Mouse (Mus musculus): Measurements from ENCODE around the gene Dcaf15. TPM values are rescaled to one million over a fixed set of nuclear protein-coding genes. Genes with fewer than 3 reads are reported as not detected.

The Dcaf15 gene
- 6.8 and 7.7 TPM in 2 replicates for polyA plus RNA-seq (2015; fragmentation: Nextera tagmentation; extraction: Ambion mirVana)

GRCm38 (mm10) chr8:84104697-84105609 is at the start of gene Dcaf15:
TSS of gene Dcaf15 (minus strand) at chr8:84104768.
- H3K4me3 ChIP-seq (replicated peaks) = peak within 1 kb of the TSS; percentile 81
- H3K4me2 ChIP-seq = peak within 1 kb of the TSS; percentile 71
- peaks cover 8% of the 10 kb centered on the region for H3K36me3 ChIP-seq
- H3K27ac ChIP-seq = peak within 1 kb of the TSS; percentile 86
- peaks cover 14% of the 10 kb centered on the region for H3K4me1 ChIP-seq
- ATAC-seq (ENCODE audit: insufficient read depth, low FRiP score, low read depth) = peak; percentile 98
- no peaks in the 10 kb centered on the region for H3K9me3 ChIP-seq
- H3K27me3 ChIP-seq (replicated peaks) = no peaks in the 10 kb centered on the region
- H3K9ac ChIP-seq = peak within 1 kb of the TSS; percentile 61
- 8% methylated on average over 42 of the region's 42 CpGs for WGBS

DNA sequence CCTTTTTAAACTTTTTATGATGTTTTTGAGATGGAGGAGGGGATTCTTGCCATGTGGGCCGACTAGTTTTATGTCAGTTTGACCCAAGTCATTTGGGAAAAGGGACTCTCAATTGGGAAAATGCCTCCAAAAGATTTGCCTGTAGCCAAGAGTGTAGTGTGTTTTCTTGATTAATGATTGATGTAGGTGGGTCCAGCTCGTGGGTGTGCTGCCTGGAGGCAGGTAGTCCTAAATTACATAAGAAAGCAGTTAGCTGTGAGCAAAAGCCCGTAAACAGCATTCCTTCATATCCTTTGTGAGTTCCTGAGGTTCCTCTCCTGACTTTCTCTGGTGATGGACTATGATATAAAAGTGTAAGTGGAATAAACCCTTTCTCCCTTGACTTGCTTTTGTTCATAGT is 44.6 kb upstream of the Dcaf15 start:
- no peaks in the 10 kb centered on the region for H3K9me3 ChIP-seq
- H3K4me2 ChIP-seq = no peak overlapping the region
- no peak overlapping the region for H3K27ac ChIP-seq
- H3K36me3 ChIP-seq = peaks cover 8% of the 10 kb centered on the region; the same call in 1 of the 2 replicates
- no peak for ATAC-seq (ENCODE audit: insufficient read depth, low FRiP score, low read depth)
- H3K4me3 ChIP-seq (replicated peaks) = no peak overlapping the region
- no peaks in the 10 kb centered on the region for H3K27me3 ChIP-seq (replicated peaks)
- no peak overlapping the region for H3K9ac ChIP-seq
- H3K4me1 ChIP-seq = peaks cover 18% of the 10 kb centered on the region
- 61% methylated on average over 3 of the region's 3 CpGs for WGBS

DNA sequence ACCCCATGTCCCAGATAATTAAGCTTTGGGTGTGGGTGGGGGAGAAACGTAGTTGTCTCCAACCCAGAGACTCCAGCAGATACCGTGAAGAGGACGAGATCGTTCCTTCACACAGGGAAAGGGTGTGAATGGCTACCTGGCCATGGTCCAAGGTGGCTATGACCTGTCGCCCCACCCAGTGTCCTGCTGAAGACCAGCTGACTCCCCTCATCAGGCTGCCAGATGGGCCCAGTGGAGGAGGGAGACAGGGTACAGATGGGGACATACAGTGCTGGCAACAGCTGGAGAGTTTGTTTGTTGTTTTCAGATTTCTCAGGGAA is 43.9 kb upstream of the Dcaf15 start:
- H3K9ac ChIP-seq = no peak overlapping the region
- H3K9me3 ChIP-seq = no peaks in the 10 kb centered on the region
- H3K27ac ChIP-seq = no peak overlapping the region
- ATAC-seq (ENCODE audit: insufficient read depth, low FRiP score, low read depth) = no peak
- peak overlapping the region; percentile 73; the same call in 1 of the 2 replicates for H3K4me3 ChIP-seq (replicated peaks)
- peaks cover 18% of the 10 kb centered on the region for H3K4me1 ChIP-seq
- peaks cover 13% of the 10 kb centered on the region for H3K36me3 ChIP-seq
- H3K27me3 ChIP-seq (replicated peaks) = no peaks in the 10 kb centered on the region
- 80% methylated on average over 5 of the region's 5 CpGs for WGBS
- peak overlapping the region; percentile 92 for H3K4me2 ChIP-seq

- peaks cover 19% of the 10 kb centered on the region for H3K36me3 ChIP-seq
- H3K9me3 ChIP-seq = no peaks in the 10 kb centered on the region
- peak within 1 kb of the TSS; percentile 73 for H3K4me3 ChIP-seq (replicated peaks)
- peak within 1 kb of the TSS; percentile 92 for H3K4me2 ChIP-seq
- ATAC-seq (ENCODE audit: insufficient read depth, low FRiP score, low read depth) = peak; percentile 95
- peak within 1 kb of the TSS; percentile 92 for H3K27ac ChIP-seq
- H3K4me1 ChIP-seq = peaks cover 18% of the 10 kb centered on the region
- H3K9ac ChIP-seq = peak within 1 kb of the TSS; percentile 80
- no peaks in the 10 kb centered on the region for H3K27me3 ChIP-seq (replicated peaks)
- 15% methylated on average over 49 of the region's 49 CpGs for WGBS
Observed at GRCm38 (mm10) chr8:84147769-84148530, 43.4 kb upstream of the Dcaf15 start, which contains the start of the genes Cc2d1a and 4930432K21Rik. TSS of gene Cc2d1a (minus strand) at chr8:84147936. TSS of gene 4930432K21Rik (plus strand) at chr8:84148025.

DNA sequence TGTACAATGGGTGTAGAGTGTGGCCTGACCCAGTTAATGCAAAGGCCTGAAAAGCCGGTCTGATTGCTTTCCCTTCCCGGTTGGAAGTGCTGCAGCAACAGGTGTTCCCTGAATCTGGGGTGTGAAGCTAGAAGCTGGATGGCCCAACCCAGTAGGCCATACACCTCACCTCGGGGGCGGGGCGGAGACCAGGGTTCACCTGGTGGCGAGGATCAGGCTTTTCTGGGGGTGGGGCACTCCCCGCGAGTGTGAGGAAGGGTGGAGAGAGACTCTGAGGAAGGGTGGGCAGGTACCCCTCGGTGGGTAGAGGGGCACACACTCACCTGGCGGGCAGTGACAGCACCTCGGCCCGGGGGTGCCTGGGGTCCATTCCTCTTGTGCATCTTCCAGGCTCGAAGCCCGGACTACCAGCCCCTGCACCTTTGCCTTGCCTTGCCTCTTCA is 42.8 kb upstream of the Dcaf15 start:
- Histone ChIP-seq H3K27me3 (replicated peaks) (no peaks in the 10 kb centered on the region), H3K9ac (peak overlapping the region; percentile 80), H3K4me1 (peaks cover 18% of the 10 kb centered on the region), H3K4me2 (peak overlapping the region; percentile 92), H3K36me3 (peaks cover 20% of the 10 kb centered on the region), H3K27ac (peak overlapping the region; percentile 92), H3K4me3 (replicated peaks) (peak overlapping the region; percentile 73), H3K9me3 (no peaks in the 10 kb centered on the region)
- peak; percentile 71 for ATAC-seq (ENCODE audit: insufficient read depth, low FRiP score, low read depth)
- WGBS = 4% methylated on average over 14 of the region's 14 CpGs

GRCm38 (mm10) chr8:84144636-84145245 is 40.2 kb upstream of the Dcaf15 start:
- Histone ChIP-seq H3K4me1 (peaks cover 18% of the 10 kb centered on the region), H3K4me2 (no peak overlapping the region), H3K9ac (no peak overlapping the region), H3K4me3 (replicated peaks) (no peak overlapping the region), H3K9me3 (no peaks in the 10 kb centered on the region), H3K27me3 (replicated peaks) (no peaks in the 10 kb centered on the region), H3K27ac (no peak overlapping the region), H3K36me3 (peaks cover 40% of the 10 kb centered on the region)
- no peak for ATAC-seq (ENCODE audit: insufficient read depth, low FRiP score, low read depth)
- WGBS = 87% methylated on average over 8 of the region's 8 CpGs

- no peak for ATAC-seq (ENCODE audit: insufficient read depth, low FRiP score, low read depth)
- Histone ChIP-seq H3K9ac (no peak overlapping the region), H3K4me2 (no peak overlapping the region), H3K4me1 (no peaks in the 10 kb centered on the region), H3K27me3 (replicated peaks) (no peaks in the 10 kb centered on the region), H3K4me3 (replicated peaks) (no peak overlapping the region), H3K9me3 (no peaks in the 10 kb centered on the region), H3K36me3 (peaks cover 72% of the 10 kb centered on the region), H3K27ac (no peak overlapping the region)
- WGBS = 89% methylated on average over 4 of the region's 4 CpGs
Observed at GRCm38 (mm10) chr8:84140838-84141237, 36.3 kb upstream of the Dcaf15 start.

DNA sequence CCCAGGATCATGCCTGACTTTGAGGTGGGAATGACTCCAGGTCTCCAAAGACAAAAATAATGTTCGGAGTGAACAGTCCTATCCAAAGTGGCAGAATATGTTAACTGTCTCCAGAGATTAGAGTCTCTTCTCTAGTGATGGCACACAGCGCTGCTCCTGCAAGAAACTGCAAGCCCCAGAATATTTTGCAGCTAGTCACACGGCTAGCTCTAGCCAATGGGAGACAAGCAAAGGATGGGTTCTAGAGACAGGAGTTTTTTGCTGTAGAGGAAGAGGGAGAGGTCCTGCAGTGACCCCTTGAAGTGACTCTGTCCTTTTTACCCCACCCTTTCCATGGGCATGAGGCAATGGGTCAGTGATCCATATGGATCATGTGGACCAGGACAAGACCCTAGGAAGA is 33.3 kb upstream of the Dcaf15 start:
- no peak overlapping the region for H3K9ac ChIP-seq
- ATAC-seq (ENCODE audit: insufficient read depth, low FRiP score, low read depth) = no peak
- no peaks in the 10 kb centered on the region for H3K4me1 ChIP-seq
- WGBS = 96% methylated on average over 3 of the region's 3 CpGs
- H3K4me2 ChIP-seq = no peak overlapping the region
- H3K36me3 ChIP-seq = peaks cover 79% of the 10 kb centered on the region
- H3K9me3 ChIP-seq = no peaks in the 10 kb centered on the region
- H3K27ac ChIP-seq = no peak overlapping the region
- H3K27me3 ChIP-seq (replicated peaks) = no peaks in the 10 kb centered on the region
- H3K4me3 ChIP-seq (replicated peaks) = no peak overlapping the region

GRCm38 (mm10) chr8:84132225-84132624 is 27.7 kb upstream of the Dcaf15 start:
- WGBS = 84% methylated on average over 8 of the region's 8 CpGs
- Histone ChIP-seq H3K27me3 (replicated peaks) (no peaks in the 10 kb centered on the region), H3K4me2 (no peak overlapping the region), H3K27ac (no peak overlapping the region), H3K9me3 (no peaks in the 10 kb centered on the region), H3K36me3 (peaks cover 49% of the 10 kb centered on the region), H3K9ac (no peak overlapping the region), H3K4me1 (no peaks in the 10 kb centered on the region), H3K4me3 (replicated peaks) (no peak overlapping the region)
- ATAC-seq (ENCODE audit: insufficient read depth, low FRiP score, low read depth) = no peak

DNA sequence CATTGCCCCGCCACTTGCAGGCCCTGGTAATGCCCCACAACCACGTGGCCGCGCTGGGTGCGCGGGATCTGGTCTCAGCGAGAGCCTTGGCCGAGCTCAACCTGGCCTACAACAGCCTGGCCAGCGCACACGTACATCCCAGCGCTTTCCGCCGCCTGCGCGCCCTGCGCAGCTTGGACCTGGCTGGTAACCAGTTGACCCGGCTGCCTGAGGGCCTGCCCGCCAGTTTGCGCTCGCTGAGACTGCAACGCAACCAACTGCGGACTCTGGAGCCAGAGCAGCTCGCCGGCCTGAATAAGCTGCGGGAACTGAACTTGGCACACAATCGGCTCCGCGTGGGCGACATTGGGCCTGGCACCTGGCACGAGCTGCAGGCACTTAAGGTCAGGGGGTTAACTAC is 26.2 kb upstream of the Dcaf15 start:
- Histone ChIP-seq H3K9me3 (no peaks in the 10 kb centered on the region), H3K9ac (no peak overlapping the region), H3K4me2 (no peak overlapping the region), H3K27ac (no peak overlapping the region), H3K27me3 (replicated peaks) (no peaks in the 10 kb centered on the region), H3K4me1 (no peaks in the 10 kb centered on the region), H3K4me3 (replicated peaks) (no peak overlapping the region), H3K36me3 (peaks cover 36% of the 10 kb centered on the region)
- 47% methylated on average over 30 of the region's 30 CpGs for WGBS
- ATAC-seq (ENCODE audit: insufficient read depth, low FRiP score, low read depth) = no peak

GRCm38 (mm10) chr8:84128277-84128676 is 23.7 kb upstream of the Dcaf15 start:
- no peak for ATAC-seq (ENCODE audit: insufficient read depth, low FRiP score, low read depth)
- WGBS = 49% methylated on average over 8 of the region's 8 CpGs
- Histone ChIP-seq H3K4me3 (replicated peaks) (no peak overlapping the region), H3K27me3 (replicated peaks) (no peaks in the 10 kb centered on the region), H3K36me3 (peaks cover 14% of the 10 kb centered on the region; the same call in 1 of the 2 replicates), H3K4me2 (no peak overlapping the region), H3K9ac (no peak overlapping the region), H3K4me1 (no peaks in the 10 kb centered on the region), H3K9me3 (no peaks in the 10 kb centered on the region), H3K27ac (no peak overlapping the region)
